Mouse (Mus musculus): ENCODE data around the gene Pde4dip.
A peak's percentile ranks its signal among the peaks of the same experiment; 100 is the strongest.

DNA sequence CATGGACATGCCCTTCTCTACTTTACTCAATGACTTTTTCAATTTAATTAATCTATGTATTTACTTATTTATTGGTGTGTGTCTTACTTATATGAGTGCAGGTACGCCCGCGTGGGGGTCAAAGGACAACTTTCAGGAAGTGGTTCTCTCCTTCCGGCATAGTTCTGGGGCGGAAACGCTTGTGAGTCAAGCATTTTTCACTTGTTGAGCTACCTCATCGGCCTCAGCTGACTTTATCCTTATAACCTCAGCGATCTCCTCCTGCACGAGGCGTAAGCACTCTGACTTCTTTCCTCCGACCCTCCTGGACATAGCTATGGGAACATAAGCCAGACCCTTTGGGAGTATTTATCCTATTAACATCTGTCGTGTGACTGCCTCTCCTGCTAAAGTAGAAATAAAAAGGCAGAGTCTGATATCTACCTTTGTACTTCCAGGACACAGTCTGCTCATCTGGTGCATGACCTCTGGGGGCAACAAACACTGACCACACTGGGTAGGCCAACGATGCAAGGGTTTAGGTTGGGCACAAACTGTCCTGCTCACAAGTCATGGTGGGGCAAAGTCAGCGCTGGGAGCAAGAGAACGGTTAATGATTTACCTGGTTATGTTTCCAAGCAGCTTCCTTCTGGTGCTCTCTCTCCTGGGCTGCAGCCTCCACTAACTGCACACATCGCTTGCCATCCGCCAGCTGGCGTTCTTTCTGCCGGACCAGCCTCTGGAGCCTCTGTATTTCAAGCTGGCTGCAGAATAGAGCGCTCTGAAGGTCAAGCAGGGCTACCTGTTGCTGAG, 132.0 kb downstream of the Pde4dip start:
- TF ChIP-seq CTCF (IDR thresholded peaks at IDR 0.05; ENCODE audit: low read depth), result 0 out of 2 replicates have a peak, but pooled peaks have one; percentile 7
- TF ChIP-seq EP300 (IDR thresholded peaks at IDR 0.05; ENCODE audit: low read depth), result no peak
